Mouse (Mus musculus) embryonic facial prominence, embryonic 13.5 days (tissue): ENCODE results near the gene Dctn2. TPM values are rescaled to one million over a fixed set of nuclear protein-coding genes. Genes with fewer than 3 reads are reported as not detected.

Experiments
- ATAC-seq: fragments of 200-750 bp; cut with Nextera tagmentation; 2 replicates; pipeline ENCODE4 v1.8.0; 2017; ENCODE audit warnings: low read depth; ENCODE audit not compliant: insufficient number of reproducible peaks, insufficient read depth, low FRiP score, low TSS enrichment
- H3K27ac ChIP-seq: fragments of 300-500 bp; sonication (generic); 2 replicates; pipeline ENCODE4 v1.5.1; 2015; ENCODE audit warnings: moderate library complexity, mild to moderate bottlenecking, inconsistent platforms
- H3K27me3 ChIP-seq: fragments of 300-500 bp; sonication (generic); 2 replicates; pipeline ENCODE4 v1.6.1; 2015; ENCODE audit warnings: mild to moderate bottlenecking, inconsistent platforms
- H3K36me3 ChIP-seq: fragments of 300-500 bp; sonication (generic); 2 replicates; pipeline ENCODE4 v1.6.1; 2015; ENCODE audit warnings: mild to moderate bottlenecking, inconsistent platforms
- H3K4me1 ChIP-seq: fragments of 300-500 bp; sonication (generic); 2 replicates; pipeline ENCODE4 v1.6.1; 2015; ENCODE audit warnings: inconsistent platforms
- H3K4me2 ChIP-seq: fragments of 300-500 bp; sonication (generic); 2 replicates; pipeline ENCODE4 v1.6.1; 2015; ENCODE audit warnings: moderate library complexity, mild to moderate bottlenecking, inconsistent platforms
- H3K4me3 ChIP-seq: fragments of 300-500 bp; sonication (generic); 2 replicates; pipeline ENCODE4 v1.5.1; 2015; ENCODE audit warnings: mild to moderate bottlenecking, inconsistent platforms
- H3K9ac ChIP-seq: fragments of 300-500 bp; sonication (generic); 2 replicates; pipeline ENCODE4 v1.6.1; 2015; ENCODE audit warnings: mild to moderate bottlenecking, inconsistent platforms
- H3K9me3 ChIP-seq: fragments of 300-500 bp; sonication (generic); 2 replicates; pipeline ENCODE4 v1.6.1; 2016; ENCODE audit warnings: inconsistent platforms
- WGBS: fragments of 180-500 bp; shearing (Covaris S2); methylation state at CpG from one replicate; pipeline ENCODE4 v1.1.7; 2015; ENCODE audit warnings: mixed read lengths; 5-methylcytosine and 5-hydroxymethylcytosine counted together
- polyA plus RNA-seq: library from polyadenylated mRNA; unstranded; fragments of >200 nt; fragmentation: Nextera tagmentation; extraction: Ambion mirVana; gene quantifications from 2 replicates; pipeline ENCODE4 v1.2.1, GENCODE M21; 2015

Gene Dctn2
- polyA plus RNA-seq, 1 experiment from 2014 or later: 199 TPM

GRCm38 (mm10) chr10:127290307-127290929, 24.2 kb downstream of the Dctn2 start:
- Histone ChIP-seq H3K27me3 (no peaks in the 10 kb centered on the region), H3K9ac (peak overlapping the region; percentile 84), H3K9me3 (no peaks in the 10 kb centered on the region), H3K4me2 (peak overlapping the region; percentile 89), H3K4me1 (peaks cover 61% of the 10 kb centered on the region), H3K4me3 (peak overlapping the region; percentile 70), H3K27ac (peak overlapping the region; percentile 97), H3K36me3 (peaks cover 46% of the 10 kb centered on the region)
- under 1% methylated on average over 46 of the region's 47 CpGs for WGBS
- peak; percentile 86 for ATAC-seq

- H3K4me2 ChIP-seq: peak overlapping the region; percentile 89
- no peaks in the 10 kb centered on the region for H3K27me3 ChIP-seq
- peaks cover 46% of the 10 kb centered on the region for H3K36me3 ChIP-seq
- WGBS: 1% methylated on average over 19 of the region's 19 CpGs
- H3K9me3 ChIP-seq: no peaks in the 10 kb centered on the region
- H3K27ac ChIP-seq: peak overlapping the region; percentile 97
- peaks cover 53% of the 10 kb centered on the region for H3K4me1 ChIP-seq
- ATAC-seq: peak; percentile 48
- H3K9ac ChIP-seq: peak overlapping the region; percentile 81
- H3K4me3 ChIP-seq: peak overlapping the region; percentile 70
Observed at GRCm38 (mm10) chr10:127290930-127291880, 25.0 kb downstream of the Dctn2 start.

- Histone ChIP-seq H3K4me3 (peak overlapping the region; percentile 70), H3K4me2 (peak overlapping the region; percentile 89), H3K4me1 (peaks cover 45% of the 10 kb centered on the region), H3K27ac (peak overlapping the region; percentile 97), H3K27me3 (no peaks in the 10 kb centered on the region), H3K9ac (peak overlapping the region; percentile 81), H3K9me3 (no peaks in the 10 kb centered on the region), H3K36me3 (peaks cover 46% of the 10 kb centered on the region)
- 46% methylated on average over 5 of the region's 5 CpGs for WGBS
- ATAC-seq: no peak
Observed at GRCm38 (mm10) chr10:127291881-127292638, 25.9 kb downstream of the Dctn2 start.

- WGBS: 76% methylated on average over 6 of the region's 6 CpGs
- ATAC-seq: no peak
- no peaks in the 10 kb centered on the region for H3K27me3 ChIP-seq
- peaks cover 35% of the 10 kb centered on the region for H3K4me1 ChIP-seq
- H3K27ac ChIP-seq: no peak overlapping the region
- H3K9me3 ChIP-seq: no peaks in the 10 kb centered on the region
- peaks cover 52% of the 10 kb centered on the region for H3K36me3 ChIP-seq
- no peak overlapping the region for H3K4me3 ChIP-seq
- H3K4me2 ChIP-seq: peak overlapping the region; percentile 89; the same call in 1 of the 2 replicates
- no peak overlapping the region for H3K9ac ChIP-seq
Observed at GRCm38 (mm10) chr10:127292987-127293538, 26.9 kb downstream of the Dctn2 start.

GRCm38 (mm10) chr10:127293590-127294113, 27.5 kb downstream of the Dctn2 start:
- no peak overlapping the region for H3K9ac ChIP-seq
- WGBS: 84% methylated on average over 3 of the region's 3 CpGs
- no peak overlapping the region for H3K4me3 ChIP-seq
- H3K4me1 ChIP-seq: peaks cover 34% of the 10 kb centered on the region
- H3K27me3 ChIP-seq: no peaks in the 10 kb centered on the region
- no peak overlapping the region for H3K4me2 ChIP-seq
- ATAC-seq: no peak
- peaks cover 56% of the 10 kb centered on the region for H3K36me3 ChIP-seq
- no peaks in the 10 kb centered on the region for H3K9me3 ChIP-seq
- H3K27ac ChIP-seq: no peak overlapping the region

GRCm38 (mm10) chr10:127294895-127295510, 28.8 kb downstream of the Dctn2 start:
- Histone ChIP-seq H3K4me1 (peaks cover 26% of the 10 kb centered on the region), H3K9me3 (no peaks in the 10 kb centered on the region), H3K4me2 (no peak overlapping the region), H3K27me3 (no peaks in the 10 kb centered on the region), H3K4me3 (no peak overlapping the region), H3K27ac (no peak overlapping the region), H3K9ac (no peak overlapping the region), H3K36me3 (peaks cover 70% of the 10 kb centered on the region)
- no peak for ATAC-seq
- 91% methylated on average over 10 of the region's 10 CpGs for WGBS

GRCm38 (mm10) chr10:127295986-127296794, 30.0 kb downstream of the Dctn2 start:
- H3K9me3 ChIP-seq: no peaks in the 10 kb centered on the region
- H3K27me3 ChIP-seq: no peaks in the 10 kb centered on the region
- peaks cover 24% of the 10 kb centered on the region for H3K4me1 ChIP-seq
- H3K4me2 ChIP-seq: no peak overlapping the region
- ATAC-seq: no peak
- peaks cover 81% of the 10 kb centered on the region for H3K36me3 ChIP-seq
- H3K4me3 ChIP-seq: no peak overlapping the region
- WGBS: 90% methylated on average over 24 of the region's 24 CpGs
- no peak overlapping the region for H3K9ac ChIP-seq
- H3K27ac ChIP-seq: no peak overlapping the region

GRCm38 (mm10) chr10:127297015-127297871, 31.1 kb downstream of the Dctn2 start:
- Histone ChIP-seq H3K27ac (no peak overlapping the region), H3K4me3 (no peak overlapping the region), H3K4me2 (no peak overlapping the region), H3K9ac (0 out of 2 replicates have a peak overlapping the region, but pooled peaks have one; percentile 4), H3K36me3 (peaks cover 91% of the 10 kb centered on the region), H3K9me3 (no peaks in the 10 kb centered on the region), H3K27me3 (no peaks in the 10 kb centered on the region), H3K4me1 (peaks cover 14% of the 10 kb centered on the region)
- WGBS: 91% methylated on average over 16 of the region's 16 CpGs
- no peak for ATAC-seq

- no peak overlapping the region for H3K9ac ChIP-seq
- no peaks in the 10 kb centered on the region for H3K4me1 ChIP-seq
- WGBS: 92% methylated on average over 6 of the region's 6 CpGs
- no peak overlapping the region for H3K4me2 ChIP-seq
- no peak overlapping the region for H3K4me3 ChIP-seq
- H3K36me3 ChIP-seq: peaks cover 97% of the 10 kb centered on the region
- no peaks in the 10 kb centered on the region for H3K9me3 ChIP-seq
- H3K27ac ChIP-seq: no peak overlapping the region
- no peaks in the 10 kb centered on the region for H3K27me3 ChIP-seq
- no peak for ATAC-seq
Observed at GRCm38 (mm10) chr10:127300361-127300760, 34.2 kb downstream of the Dctn2 start.
